Mouse (Mus musculus) urinary bladder, adult 18-20 months (tissue): Measurements from ENCODE around the gene Tgfb2.

Experiments
- DNase-seq, 2 experiments: peaks; one replicate each; pipeline ENCODE4 v3.0.0; 2022; ENCODE audit warnings: low spot score in 2 of 2, mixed read lengths in 2 of 2

Tgfb2 gene

DNA sequence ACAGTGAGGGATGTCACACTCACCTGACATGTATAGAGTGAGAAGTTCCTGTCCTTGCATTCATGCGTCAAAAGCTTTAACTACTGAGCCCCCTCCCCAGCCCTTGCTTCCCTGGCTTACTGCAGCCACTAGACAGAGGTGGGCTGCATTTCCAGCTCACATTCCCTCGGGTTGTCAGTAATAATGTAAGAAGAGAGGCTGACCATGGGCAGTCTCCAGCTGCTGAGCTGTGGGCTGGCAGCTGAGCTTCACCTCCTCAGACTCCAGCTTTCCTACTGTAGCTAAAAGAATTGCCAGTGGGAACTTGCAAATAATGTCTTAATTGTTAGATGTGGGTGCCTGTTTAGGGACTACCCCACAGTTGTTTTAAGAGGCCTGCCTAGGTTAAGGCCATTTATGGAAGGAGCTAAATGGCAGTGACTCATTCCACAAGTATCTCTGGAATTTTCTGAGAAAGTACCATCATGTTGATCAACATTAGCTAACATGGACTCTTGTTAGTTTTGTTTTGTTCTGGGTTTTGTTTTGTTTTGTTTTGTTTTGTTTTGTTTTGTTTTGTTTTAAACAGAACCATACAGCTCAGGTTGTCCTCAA lies 120.1 kb downstream of the Tgfb2 start:
- DNase-seq, result no peak

DNA sequence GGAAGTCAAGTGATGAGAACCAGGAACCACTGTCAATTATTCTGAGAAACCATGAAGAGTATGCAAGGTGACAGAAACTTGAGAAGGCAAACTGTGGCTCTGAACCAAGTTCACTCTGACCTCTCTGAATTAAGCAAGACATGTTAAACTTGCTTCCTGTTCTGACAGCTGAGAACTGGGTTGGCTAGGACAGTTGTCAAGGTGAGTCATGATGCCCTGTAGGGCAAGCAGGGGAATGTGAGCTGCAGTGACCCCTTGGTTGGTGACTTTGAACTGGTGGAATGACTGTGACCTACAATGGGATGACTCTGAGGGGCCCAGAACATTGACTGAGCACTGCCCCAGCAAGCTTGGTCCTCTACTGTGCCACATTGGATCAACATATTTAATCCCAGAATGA lies 121.9 kb downstream of the Tgfb2 start:
- DNase-seq, result no peak

DNA sequence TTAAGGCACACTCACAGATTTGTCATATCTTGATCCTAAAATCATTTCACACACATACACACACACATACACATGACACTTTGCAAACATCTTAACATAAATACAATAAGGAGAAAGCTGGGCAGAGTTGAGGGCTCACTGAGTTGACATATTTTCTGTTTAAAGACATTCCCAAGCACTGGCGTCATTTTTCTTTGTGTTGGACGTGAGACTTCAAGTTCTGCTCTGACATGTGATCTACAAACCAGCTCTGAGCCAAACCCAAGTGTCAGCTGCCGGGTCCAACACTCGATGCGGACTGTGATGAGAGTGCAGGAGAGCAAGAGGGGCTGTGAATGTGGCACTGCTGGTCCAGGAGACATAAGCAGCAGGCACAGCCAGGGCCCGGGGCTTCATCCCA lies 123.7 kb downstream of the Tgfb2 start:
- no peak for DNase-seq

- DNase-seq, result no peak
Measured at GRCm38 (mm10) chr1:186581666-186582065, 124.1 kb downstream of the Tgfb2 start.

GRCm38 (mm10) chr1:186581114-186581513 lies 124.7 kb downstream of the Tgfb2 start:
- DNase-seq, result no peak

DNA sequence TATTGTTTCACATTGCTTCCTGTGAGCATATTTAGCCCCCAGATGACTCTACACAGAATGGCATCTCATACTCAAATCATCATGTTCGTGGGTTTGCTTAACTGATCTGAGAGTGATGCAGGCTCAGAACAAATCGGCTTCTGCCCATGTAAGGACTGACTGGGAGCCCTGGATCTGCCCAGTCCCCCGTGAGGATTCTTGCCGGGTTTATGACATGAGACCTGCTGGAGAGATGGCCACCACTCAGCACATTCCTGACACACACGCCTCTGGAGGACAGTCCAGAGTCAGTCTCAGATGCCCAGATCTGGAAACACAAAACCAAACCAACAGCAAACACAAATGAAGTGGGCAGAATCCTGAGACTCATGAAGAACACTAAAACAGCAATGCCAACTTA lies 128.5 kb downstream of the Tgfb2 start:
- no peak for DNase-seq

DNA sequence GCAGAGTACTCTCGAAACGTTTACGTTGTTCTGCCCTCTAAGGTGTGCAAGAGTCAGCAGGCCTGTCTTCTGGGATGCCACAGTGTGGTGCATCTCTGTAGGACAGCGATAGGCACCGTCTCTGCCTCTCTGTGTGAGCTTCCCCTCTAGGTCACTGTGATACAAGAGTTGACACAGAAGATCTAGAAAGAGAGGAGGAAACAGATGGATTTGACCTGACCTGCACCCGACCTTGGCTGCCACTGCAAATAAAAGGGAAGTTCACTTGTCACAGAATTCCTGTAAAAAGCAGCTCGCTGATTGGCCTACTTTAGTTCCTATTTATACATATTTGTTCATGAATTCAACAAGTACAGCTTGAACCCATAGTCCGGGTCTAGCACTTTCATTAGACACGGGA lies 130.2 kb downstream of the Tgfb2 start:
- DNase-seq, result no peak

GRCm38 (mm10) chr1:186575074-186575473 lies 130.7 kb downstream of the Tgfb2 start:
- no peak for DNase-seq
